Mouse (Mus musculus) intestine, embryonic 14.5 days (tissue): ENCODE results near the gene Tmcc3. TPM values are rescaled to one million over a fixed set of nuclear protein-coding genes. Genes with fewer than 3 reads are reported as not detected.

Experiments used
- ATAC-seq: fragments of 200-750 bp; cut with Nextera tagmentation; replicated peaks from 2 replicates; pipeline ENCODE4 v1.8.0; 2017; ENCODE audit warnings: low read depth, moderate number of reproducible peaks, moderate TSS enrichment, moderate library complexity; ENCODE audit not compliant: low FRiP score, low TSS enrichment
- DNase-seq: peaks from one replicate; pipeline ENCODE4 v3.0.0-alpha.2; 2018; ENCODE audit warnings: low spot score
- H3K27ac ChIP-seq: fragments of 300-500 bp; sonication (generic); 2 replicates; pipeline ENCODE4 v1.5.1; 2014; ENCODE audit warnings: low read depth, mild to moderate bottlenecking, control low read depth
- H3K27me3 ChIP-seq: fragments of 300-500 bp; sonication (generic); replicated peaks from 2 replicates; pipeline ENCODE4 v1.6.1; 2014; ENCODE audit warnings: low read length, control low read depth; ENCODE audit not compliant: control insufficient read depth, insufficient read depth
- H3K36me3 ChIP-seq: fragments of 300-500 bp; sonication (generic); 2 replicates; pipeline ENCODE4 v1.6.1; 2014; ENCODE audit warnings: low read length, control low read depth; ENCODE audit not compliant: control insufficient read depth, insufficient read depth
- H3K4me1 ChIP-seq: fragments of 300-500 bp; sonication (generic); replicated peaks from 2 replicates; pipeline ENCODE4 v1.6.1; 2014; ENCODE audit warnings: low read length, control low read depth, mixed read lengths; ENCODE audit not compliant: control insufficient read depth, insufficient read depth
- H3K4me2 ChIP-seq: fragments of 300-500 bp; sonication (generic); 2 replicates; pipeline ENCODE4 v1.6.1; 2014; ENCODE audit warnings: low read length
- H3K4me3 ChIP-seq: fragments of 300-500 bp; sonication (generic); 2 replicates; pipeline ENCODE4 v1.5.1; 2014; ENCODE audit warnings: low read depth, low read length, control low read depth, mixed read lengths
- H3K9ac ChIP-seq: fragments of 300-500 bp; sonication (generic); 2 replicates; pipeline ENCODE4 v1.6.1; 2014; ENCODE audit warnings: mild to moderate bottlenecking, low read length
- H3K9me3 ChIP-seq: fragments of 300-500 bp; sonication (generic); 2 replicates; pipeline ENCODE4 v1.6.1; 2016; ENCODE audit warnings: low read length, control low read depth; ENCODE audit not compliant: control insufficient read depth
- WGBS: fragments of 180-500 bp; shearing (Covaris S2); extraction: QIAGEN DNeasy Blood & Tissue Kit; methylation state at CpG from one replicate; pipeline ENCODE4 v1.1.7; 2014; 5-methylcytosine and 5-hydroxymethylcytosine counted together
- polyA plus RNA-seq: library from polyadenylated mRNA; unstranded; fragments of >200 nt; fragmentation: Nextera tagmentation; extraction: Ambion mirVana; gene quantifications from 2 replicates; pipeline ENCODE4 v1.2.1, GENCODE M21; 2014

The Tmcc3 gene
- polyA plus RNA-seq, 1 experiment from 2014 or later: 10.4 TPM

DNA sequence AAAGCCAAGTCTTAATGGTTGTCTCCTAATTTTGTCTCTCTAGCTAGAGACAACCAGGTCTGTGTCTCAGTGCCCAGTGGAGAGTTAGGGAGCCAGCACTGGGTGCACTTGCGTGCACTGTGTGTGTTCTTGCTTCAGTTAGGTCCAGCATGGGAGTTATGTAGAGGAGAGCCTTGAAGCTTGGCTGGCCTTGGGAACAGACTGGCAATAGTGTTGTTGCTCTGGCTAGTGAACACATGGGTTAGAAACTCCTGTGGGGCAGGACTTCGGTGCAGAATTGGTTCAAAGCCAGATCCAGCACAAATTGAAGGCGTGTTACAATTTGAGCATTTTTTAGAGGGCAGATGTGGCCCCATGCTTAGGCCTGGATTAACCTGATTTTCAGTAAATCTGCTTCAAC, 179.3 kb downstream of the Tmcc3 start:
- no peak overlapping the region for H3K4me2 ChIP-seq
- H3K9ac ChIP-seq: no peak overlapping the region
- H3K36me3 ChIP-seq: no peaks in the 10 kb centered on the region
- H3K4me3 ChIP-seq: no peak overlapping the region
- no peaks in the 10 kb centered on the region for H3K27me3 ChIP-seq
- peaks cover 8% of the 10 kb centered on the region; the same call in 1 of the 2 replicates for H3K4me1 ChIP-seq
- 89% methylated on average over 3 of the region's 3 CpGs for WGBS
- ATAC-seq: no peak
- H3K9me3 ChIP-seq: no peaks in the 10 kb centered on the region
- H3K27ac ChIP-seq: no peak overlapping the region
- DNase-seq: no peak

DNA sequence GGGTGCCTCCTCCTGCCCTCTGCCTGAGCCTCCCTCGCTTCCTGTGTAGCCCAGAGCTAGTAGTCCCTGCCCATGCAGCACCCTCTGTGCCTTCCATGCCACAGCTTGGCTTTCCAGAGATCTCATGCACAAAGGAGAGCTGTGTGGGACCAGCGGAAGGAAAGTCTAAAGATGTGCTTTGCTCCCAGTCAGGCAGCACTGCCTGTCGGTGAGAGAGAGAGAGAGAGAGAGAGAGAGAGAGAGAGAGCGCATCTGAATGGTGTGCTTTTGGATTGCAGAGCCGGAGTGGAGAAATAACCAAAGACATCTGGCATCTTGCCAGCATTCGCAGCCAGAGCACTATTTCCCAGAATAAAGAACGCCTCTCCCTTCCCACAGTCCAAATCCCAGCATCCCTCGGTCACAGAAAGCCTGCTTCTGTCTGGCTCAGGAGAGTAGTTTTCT, 182.7 kb downstream of the Tmcc3 start:
- no peak overlapping the region for H3K9ac ChIP-seq
- H3K27ac ChIP-seq: no peak overlapping the region
- no peaks in the 10 kb centered on the region for H3K36me3 ChIP-seq
- H3K9me3 ChIP-seq: no peaks in the 10 kb centered on the region
- peak; percentile 64 for DNase-seq
- no peaks in the 10 kb centered on the region for H3K27me3 ChIP-seq
- H3K4me1 ChIP-seq: peaks cover 8% of the 10 kb centered on the region; the same call in 1 of the 2 replicates
- ATAC-seq: peak; percentile 60
- H3K4me2 ChIP-seq: peak overlapping the region; percentile 18
- no peak overlapping the region for H3K4me3 ChIP-seq
- WGBS: 25% methylated on average over 8 of the region's 8 CpGs

DNA sequence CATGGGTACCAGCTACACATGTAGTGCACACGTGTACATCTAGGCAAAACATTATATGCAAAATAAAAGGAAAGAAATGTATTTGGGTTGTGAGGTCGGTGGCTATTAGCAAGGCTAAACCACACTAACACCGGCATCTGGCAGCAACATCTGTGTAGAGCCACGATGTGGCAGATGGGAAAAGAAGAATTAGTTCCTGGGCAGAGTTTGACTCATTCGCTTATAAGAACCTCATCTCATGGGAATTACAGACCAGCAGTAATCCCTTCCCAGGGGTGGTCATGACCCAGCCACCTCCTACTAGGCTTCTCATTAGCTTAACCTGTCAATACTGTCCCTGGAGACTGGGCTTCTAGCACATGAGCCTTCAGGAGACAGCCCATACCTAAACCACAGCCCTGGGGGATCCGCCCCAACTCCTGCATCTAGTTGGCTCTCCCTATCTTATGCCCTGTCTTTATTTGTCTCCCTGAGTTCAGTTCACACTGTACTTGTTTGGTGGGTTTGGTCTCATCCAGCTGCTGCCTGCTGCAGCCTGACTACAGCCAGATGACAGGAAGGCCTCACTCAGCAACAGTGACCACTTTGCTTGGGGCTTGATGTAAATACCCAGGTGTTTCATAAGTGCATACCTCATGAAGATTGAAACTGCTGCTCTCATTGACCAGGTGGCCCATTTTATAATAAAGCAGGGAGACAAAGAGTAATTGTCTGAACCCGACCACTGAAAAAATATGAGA, 183.9 kb downstream of the Tmcc3 start:
- ATAC-seq (no peak), DNase-seq (no peak)
- WGBS: 82% methylated on average over 7 of the region's 7 CpGs
- no peak overlapping the region for H3K27ac ChIP-seq
- H3K9me3 ChIP-seq: no peaks in the 10 kb centered on the region
- H3K9ac ChIP-seq: no peak overlapping the region
- peaks cover 21% of the 10 kb centered on the region; the same call in 1 of the 2 replicates for H3K4me1 ChIP-seq
- no peaks in the 10 kb centered on the region for H3K36me3 ChIP-seq
- no peaks in the 10 kb centered on the region for H3K27me3 ChIP-seq
- H3K4me3 ChIP-seq: no peak overlapping the region
- no peak overlapping the region for H3K4me2 ChIP-seq

DNA sequence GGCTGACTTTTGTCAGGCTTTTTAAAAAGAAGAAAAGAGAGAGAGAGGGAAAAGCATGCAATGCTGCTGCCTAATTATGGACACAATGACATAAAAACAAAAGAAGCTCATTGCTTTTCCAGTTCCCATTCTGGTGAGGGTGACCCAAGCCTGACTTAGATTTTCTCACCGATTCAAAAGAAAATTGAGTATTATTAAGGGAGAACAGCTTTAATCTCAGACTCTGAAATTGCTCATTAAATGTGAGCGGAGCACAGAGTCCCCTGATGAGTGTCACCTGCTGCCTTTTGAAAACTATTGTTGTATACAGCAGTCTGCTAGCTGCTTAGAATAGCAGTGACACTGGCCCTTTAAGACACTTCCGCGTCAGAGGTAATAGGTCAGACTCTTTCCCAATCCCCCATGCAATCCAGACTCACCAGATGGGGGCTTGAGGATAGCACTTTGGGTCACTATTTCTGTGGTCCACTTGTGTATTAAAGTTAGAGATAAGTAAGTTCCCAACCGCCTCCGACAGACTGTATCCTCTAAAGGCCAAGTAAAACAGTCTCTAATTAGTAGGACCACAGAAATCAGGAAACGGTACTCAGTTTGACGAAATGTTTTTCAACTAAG, 185.2 kb downstream of the Tmcc3 start:
- Histone ChIP-seq H3K9ac (no peak overlapping the region), H3K4me3 (no peak overlapping the region), H3K27me3 (no peaks in the 10 kb centered on the region), H3K27ac (no peak overlapping the region), H3K4me2 (no peak overlapping the region), H3K36me3 (no peaks in the 10 kb centered on the region), H3K9me3 (no peaks in the 10 kb centered on the region), H3K4me1 (peaks cover 21% of the 10 kb centered on the region; the same call in 1 of the 2 replicates)
- 80% methylated on average over 8 of the region's 8 CpGs for WGBS
- ATAC-seq (no peak), DNase-seq (no peak)

DNA sequence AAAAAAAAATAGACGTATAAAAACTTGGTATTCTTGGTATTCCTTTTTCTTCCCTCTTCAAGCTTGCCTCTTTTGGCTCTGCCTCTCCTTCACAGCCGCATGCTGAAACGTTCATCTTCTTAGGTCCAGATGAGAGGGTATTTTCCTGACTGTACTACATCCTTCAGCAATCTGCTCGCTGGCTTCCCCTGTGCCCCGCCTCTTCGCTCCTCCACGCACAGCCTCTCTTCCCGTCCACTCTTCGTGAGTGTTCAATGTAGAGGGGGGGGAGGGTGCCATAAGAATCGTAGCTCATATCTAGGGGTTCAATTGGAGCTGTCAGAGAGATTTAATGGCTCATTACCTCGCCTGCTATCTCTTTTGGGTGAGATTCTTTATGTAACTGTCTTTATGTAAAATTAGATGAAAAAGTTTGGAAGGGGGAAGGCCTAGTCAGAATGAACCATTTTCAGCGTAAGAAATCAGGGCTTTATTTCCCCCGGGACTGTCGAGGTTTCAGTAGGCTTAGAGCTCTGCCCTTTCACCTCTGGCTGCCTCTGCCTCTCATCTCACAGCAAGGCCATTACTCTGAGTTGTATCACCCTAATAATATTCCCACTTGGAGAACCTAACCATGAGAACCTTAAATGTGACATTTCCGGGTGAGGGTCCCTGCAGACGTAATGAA, 188.6 kb downstream of the Tmcc3 start:
- WGBS: 29% methylated on average over 16 of the region's 16 CpGs
- no peak overlapping the region for H3K9ac ChIP-seq
- H3K27ac ChIP-seq: peak overlapping the region; percentile 62
- H3K4me2 ChIP-seq: no peak overlapping the region; the same call in 1 of the 2 replicates
- no peak for ATAC-seq
- no peak overlapping the region for H3K4me3 ChIP-seq
- no peaks in the 10 kb centered on the region for H3K27me3 ChIP-seq
- DNase-seq: no peak
- H3K4me1 ChIP-seq: peaks cover 13% of the 10 kb centered on the region; the same call in 1 of the 2 replicates
- H3K36me3 ChIP-seq: no peaks in the 10 kb centered on the region
- no peaks in the 10 kb centered on the region for H3K9me3 ChIP-seq

DNA sequence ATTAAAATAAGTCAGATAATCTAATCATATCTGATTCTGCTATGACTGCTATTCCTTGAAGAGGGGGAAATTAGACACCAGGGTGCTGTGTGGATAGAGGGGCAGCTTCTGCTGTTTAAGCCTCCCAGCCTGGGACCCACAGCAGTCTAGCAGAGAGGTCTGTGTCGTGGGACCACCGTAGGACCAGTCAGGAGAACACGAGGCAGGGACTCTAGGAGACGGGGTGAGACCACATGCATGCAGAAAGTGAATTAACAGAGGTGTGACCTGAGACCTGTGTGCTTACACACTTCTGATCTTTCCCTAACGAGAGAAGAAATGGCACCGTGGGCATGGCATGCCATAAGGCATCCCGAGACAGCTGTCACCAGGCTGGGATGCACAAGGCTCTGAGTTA, 189.1 kb downstream of the Tmcc3 start:
- Histone ChIP-seq H3K27me3 (no peaks in the 10 kb centered on the region), H3K4me3 (no peak overlapping the region), H3K4me2 (no peak overlapping the region), H3K4me1 (peaks cover 13% of the 10 kb centered on the region; the same call in 1 of the 2 replicates), H3K27ac (peak overlapping the region; percentile 62; the same call in 1 of the 2 replicates), H3K9ac (no peak overlapping the region), H3K9me3 (no peaks in the 10 kb centered on the region), H3K36me3 (no peaks in the 10 kb centered on the region)
- ATAC-seq (no peak), DNase-seq (no peak)
- WGBS: 82% methylated on average over 7 of the region's 7 CpGs

DNA sequence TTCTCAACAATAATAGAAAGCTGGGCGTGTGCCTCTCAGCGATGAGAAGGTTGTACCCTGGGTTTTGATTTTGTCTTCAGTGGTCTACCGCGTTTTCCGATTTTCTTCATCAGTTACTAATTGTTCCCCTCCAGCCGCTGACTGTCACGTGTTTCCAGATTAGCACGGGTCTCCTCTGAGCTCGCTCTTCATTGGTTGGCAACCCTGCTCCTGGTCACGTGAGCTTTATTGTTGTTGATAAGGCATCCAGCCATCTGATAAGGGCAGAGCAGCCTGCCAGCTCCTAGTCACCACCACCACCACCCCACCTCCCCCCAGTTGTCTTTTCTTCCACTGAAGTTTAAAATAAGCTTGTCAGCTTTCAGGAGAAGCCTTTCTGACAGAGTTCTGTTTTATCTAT, 190.0 kb downstream of the Tmcc3 start:
- Histone ChIP-seq H3K4me2 (no peak overlapping the region), H3K27me3 (no peaks in the 10 kb centered on the region), H3K9ac (no peak overlapping the region), H3K36me3 (no peaks in the 10 kb centered on the region), H3K9me3 (no peaks in the 10 kb centered on the region), H3K4me1 (peaks cover 13% of the 10 kb centered on the region; the same call in 1 of the 2 replicates), H3K4me3 (no peak overlapping the region), H3K27ac (no peak overlapping the region)
- no peak for ATAC-seq
- no peak for DNase-seq
- WGBS: 75% methylated on average over 10 of the region's 10 CpGs

DNA sequence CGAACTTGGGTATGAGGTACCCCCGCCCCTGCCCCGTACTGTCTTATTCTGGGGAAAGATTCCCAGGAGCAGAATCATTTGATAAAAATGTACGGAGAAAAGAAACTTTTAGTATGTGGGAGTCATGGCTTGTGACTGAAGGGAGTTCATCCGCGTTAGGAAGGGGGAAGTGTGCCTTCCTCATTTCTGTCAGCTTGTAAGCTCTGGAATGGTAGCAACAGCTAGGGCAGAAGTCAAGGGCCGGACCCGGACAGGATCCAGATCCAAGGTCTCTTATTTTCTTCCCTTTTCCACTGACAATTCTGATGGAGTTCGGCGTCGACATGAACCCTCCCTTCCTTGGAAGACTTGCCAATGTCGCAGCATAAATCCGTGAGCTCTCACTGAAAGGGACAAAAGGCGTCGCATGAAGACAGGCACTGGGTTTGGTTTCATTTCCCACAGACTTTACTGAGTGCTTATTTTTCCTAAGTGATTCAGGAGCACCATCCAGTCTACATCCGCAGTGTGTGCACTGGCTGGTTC, 193.6 kb downstream of the Tmcc3 start:
- WGBS: 63% methylated on average over 16 of the region's 16 CpGs
- Histone ChIP-seq H3K4me2 (no peak overlapping the region), H3K9me3 (no peaks in the 10 kb centered on the region), H3K4me1 (peaks cover 4% of the 10 kb centered on the region; the same call in 1 of the 2 replicates), H3K4me3 (no peak overlapping the region), H3K27ac (no peak overlapping the region), H3K27me3 (no peaks in the 10 kb centered on the region), H3K36me3 (no peaks in the 10 kb centered on the region), H3K9ac (no peak overlapping the region)
- no peak for DNase-seq
- ATAC-seq: no peak
